Mouse (Mus musculus) cerebellum, adult 11-12 months (tissue): ENCODE measurements around the gene Casp9.

Experiments used
- DNase-seq: peaks from one replicate; pipeline ENCODE4 v3.0.0; 2022

The Casp9 gene

DNA sequence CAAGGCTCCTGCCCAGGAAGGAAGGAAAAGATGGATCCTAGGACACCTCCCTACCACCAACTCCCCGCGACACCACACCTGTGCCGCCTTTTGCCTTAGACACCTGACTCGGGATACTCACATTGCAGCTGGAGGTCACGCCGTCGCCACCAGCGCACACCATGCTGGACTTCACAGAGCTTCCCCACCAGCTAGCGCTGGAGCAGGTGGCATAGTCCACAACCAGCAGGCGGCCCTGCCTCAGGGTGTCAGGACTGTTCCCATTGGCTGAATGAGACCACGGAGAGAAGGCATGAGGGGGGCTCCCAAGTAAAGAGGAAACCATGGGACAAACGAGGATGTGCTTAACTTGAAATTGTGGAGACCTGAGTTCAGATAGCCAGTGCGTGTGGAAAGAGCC is 25.4 kb downstream of the Casp9 start:
- DNase-seq = no peak

DNA sequence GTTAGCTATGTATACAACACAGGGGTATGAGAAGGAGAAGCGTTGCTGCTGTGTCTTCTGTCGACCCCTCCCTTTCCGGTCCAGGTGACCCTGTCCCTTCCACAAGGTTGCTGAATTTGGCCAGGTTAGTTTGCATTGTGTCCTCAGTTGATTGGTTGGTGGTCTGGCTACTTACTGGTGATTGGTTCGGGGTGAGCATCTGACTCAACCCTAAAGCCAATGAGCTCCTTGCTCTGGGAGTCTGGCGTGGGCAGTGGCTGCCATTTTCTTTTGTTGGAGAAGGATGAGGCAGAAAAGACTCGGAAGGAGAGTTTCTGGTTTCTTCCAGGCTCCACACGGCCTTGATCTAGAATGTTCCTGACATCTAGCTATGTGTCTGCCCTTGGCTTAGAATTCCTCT is 25.9 kb downstream of the Casp9 start:
- DNase-seq = no peak

GRCm38 (mm10) chr4:141821178-141821577 is 27.8 kb downstream of the Casp9 start:
- no peak for DNase-seq

DNA sequence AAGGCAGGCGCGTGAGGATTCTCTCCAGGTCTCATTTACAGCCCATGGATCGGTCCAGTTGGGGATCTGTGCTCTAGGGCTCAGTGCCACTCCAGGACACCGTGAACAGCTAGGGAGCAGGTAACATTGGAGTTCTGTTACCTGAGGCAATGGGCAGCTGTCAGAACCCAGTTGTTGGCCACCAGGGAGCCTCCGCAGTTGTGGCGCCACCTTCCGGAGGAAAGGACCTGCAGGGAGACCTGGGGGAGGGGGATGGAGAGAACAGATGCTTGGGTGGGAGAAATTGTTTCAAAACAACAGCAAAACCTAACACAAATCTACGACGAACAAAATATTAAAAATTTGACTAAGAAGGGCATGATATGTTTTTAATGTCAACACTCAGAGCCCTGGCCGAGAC is 28.7 kb downstream of the Casp9 start:
- no peak for DNase-seq

DNA sequence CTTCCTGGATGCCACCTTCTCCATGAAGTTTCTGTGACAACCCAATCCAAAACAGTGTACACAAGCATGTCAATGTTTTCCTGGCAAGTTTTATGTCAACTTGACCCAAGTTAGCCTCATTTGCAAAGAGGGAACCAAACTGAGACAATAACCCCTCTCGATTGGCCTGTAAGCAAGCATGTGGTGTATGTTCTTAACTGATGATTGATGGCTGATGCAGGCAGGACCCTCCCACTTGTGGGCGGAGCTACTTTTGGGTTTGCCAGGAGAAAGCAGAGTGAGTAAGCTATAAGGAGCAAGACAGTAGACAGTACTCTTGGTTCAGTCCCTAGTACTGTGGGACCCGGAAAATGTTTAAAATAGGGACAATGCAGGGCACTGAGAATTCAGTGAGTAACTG is 29.6 kb downstream of the Casp9 start:
- DNase-seq = no peak

DNA sequence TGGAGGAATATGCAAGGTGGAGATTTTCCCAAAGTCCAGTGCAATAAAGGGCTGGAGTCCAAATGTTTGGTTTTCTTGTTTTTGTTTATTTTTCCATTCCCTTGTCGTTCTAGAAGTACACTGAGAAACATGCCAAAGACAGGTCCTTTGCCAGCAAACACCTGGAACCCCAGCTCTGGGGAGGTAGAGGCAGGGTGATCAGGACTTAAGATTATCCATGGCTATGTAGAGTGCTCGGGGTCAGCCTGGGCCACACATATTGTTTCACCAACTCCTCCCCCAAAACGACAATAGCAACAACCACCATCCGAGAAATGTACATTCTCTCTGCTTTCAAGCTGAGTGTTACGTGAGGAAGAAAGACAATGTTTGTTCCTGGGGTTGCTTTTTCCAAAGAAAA is 32.6 kb downstream of the Casp9 start, which contains the start of gene Cela2a:
Gene Cela2a (minus strand): TSS at position 101 of the 400 bp plus-strand sequence.
- DNase-seq = no peak

GRCm38 (mm10) chr4:141827401-141827800 is 34.0 kb downstream of the Casp9 start:
- no peak for DNase-seq

GRCm38 (mm10) chr4:141828177-141828576 is 34.8 kb downstream of the Casp9 start:
- peak; percentile 6 for DNase-seq

DNA sequence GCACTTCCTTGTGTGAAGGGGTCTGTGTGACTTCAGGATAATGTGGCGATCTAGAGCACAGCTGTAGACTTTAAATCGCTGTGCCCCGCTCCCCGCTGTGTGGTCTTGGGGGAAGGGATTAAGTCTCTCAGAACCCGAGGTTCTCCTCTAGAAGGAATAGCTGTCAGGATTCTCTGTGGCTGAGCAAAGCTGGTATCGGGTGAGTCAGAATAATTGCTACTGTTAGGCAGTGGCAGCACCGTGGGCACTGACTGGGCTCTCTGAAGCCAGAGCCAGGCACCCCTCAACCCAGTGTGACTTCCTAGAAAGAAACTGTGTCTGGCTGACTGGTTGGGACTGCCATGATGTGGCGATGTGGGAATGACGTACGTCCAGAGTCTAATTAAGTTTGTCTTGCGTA is 37.0 kb downstream of the Casp9 start:
- DNase-seq = no peak

- no peak for DNase-seq
Measured at GRCm38 (mm10) chr4:141831361-141831760, 37.9 kb downstream of the Casp9 start.

- DNase-seq = no peak
Measured at GRCm38 (mm10) chr4:141833911-141834310, 40.5 kb downstream of the Casp9 start.

DNA sequence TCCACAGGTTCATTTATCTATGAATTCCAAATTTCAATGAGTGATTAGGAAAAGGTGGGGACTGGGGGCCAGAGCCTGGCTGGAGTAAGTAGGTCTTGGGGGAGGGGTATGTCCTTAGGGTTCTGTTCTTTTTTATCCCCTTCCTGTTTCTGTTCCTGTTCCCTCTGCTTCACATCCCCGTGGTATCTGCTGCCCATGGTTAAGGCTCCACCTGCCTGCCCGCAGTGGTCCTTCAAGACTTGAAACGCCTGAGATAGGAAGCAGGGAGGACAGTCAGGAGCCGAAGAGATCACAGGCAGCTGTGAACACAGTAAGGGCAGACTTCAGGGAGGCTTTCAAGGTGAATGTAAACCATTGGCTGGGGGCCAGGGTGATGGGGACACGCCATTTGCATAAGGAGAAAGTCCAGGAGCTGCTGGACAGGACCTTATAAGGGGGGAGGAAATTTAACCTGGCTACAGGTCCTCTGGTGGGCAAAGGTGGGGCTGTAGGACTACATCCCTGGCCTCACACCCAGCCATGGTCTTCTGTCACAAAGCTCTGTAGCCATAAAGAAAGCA is 41.2 kb downstream of the Casp9 start:
- DNase-seq = no peak

- DNase-seq = no peak
Measured at GRCm38 (mm10) chr4:141845999-141846398, 52.6 kb downstream of the Casp9 start, which contains the start of gene Ctrc. Gene Ctrc, minus strand, starts transcription at chr4:141846359.

DNA sequence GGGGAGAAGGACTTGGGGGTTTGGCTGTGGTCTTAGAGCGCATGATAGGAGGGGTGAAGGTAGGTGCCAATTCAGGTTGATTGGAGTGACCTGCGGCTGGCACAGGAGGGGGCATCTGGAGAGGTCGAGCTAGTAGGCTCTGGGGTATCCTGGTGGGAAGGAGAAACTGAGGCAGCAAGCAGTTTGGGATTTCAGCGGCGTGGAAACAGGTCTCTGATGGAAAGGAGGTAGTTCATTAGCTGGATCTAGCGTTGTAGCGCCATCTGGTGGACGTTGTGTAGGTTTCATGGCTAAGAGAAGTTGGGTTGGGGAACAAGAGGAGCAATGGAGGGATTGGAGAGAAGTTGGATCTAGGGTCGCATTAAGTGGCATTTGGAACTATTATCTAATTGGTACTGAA is 60.0 kb downstream of the Casp9 start:
- DNase-seq = peak; percentile 33

- DNase-seq = peak; percentile 66
Measured at GRCm38 (mm10) chr4:141857422-141857930, 64.1 kb downstream of the Casp9 start.

GRCm38 (mm10) chr4:141858501-141858900 is 65.1 kb downstream of the Casp9 start:
- peak; percentile 22 for DNase-seq

DNA sequence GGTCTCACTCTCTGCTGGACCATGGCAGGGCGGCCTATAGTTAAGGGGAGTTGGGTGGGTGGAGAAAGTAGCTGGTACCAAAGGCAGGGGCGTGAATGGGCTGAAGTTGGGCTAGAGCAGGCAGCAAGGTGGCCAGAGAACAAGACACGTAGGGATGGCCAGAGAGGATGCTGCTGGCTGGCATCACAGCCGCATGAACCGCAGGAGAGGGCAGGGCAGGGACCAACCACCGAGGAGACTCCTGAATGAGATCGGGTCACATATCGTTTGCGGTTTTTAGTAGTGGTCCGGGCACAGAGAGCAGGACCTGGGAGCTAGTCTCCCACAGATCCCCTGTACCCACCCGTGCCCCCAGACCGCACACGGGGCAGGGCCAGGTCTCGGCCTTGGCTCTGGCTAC is 65.9 kb downstream of the Casp9 start:
- DNase-seq = no peak

DNA sequence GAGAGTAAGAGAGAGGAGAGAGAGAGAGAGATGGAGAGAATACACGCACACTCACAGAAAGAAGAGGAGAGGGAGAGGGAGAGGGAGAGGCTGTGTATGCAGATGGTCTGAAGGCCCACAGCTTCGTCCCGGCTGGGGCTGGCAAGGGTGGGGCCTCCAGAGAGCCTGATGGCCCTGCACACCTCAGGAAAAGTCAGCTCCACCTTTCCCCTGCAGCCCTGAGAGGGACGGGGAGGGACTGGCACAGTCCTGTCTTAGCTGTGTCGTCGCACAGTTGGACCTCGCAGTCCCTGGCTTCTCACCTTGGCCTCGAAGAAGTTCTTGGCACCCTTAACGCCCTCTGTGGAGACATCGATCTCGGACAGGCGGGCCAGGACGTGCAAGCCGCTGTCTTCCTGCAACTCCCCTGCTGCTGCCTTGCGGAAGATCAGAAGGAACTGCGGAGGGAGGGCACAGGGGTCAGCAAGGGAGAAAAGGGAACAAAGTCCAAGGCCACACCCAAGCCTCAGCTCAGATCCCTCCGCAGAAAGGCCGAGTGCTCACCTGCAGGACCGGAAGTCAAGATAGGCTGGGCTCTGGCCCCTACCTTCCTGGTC is 66.9 kb downstream of the Casp9 start:
- DNase-seq = peak; percentile 38

- DNase-seq = no peak
Measured at GRCm38 (mm10) chr4:141861591-141862295, 68.3 kb downstream of the Casp9 start.

GRCm38 (mm10) chr4:141862867-141863266 is 69.5 kb downstream of the Casp9 start:
- no peak for DNase-seq

DNA sequence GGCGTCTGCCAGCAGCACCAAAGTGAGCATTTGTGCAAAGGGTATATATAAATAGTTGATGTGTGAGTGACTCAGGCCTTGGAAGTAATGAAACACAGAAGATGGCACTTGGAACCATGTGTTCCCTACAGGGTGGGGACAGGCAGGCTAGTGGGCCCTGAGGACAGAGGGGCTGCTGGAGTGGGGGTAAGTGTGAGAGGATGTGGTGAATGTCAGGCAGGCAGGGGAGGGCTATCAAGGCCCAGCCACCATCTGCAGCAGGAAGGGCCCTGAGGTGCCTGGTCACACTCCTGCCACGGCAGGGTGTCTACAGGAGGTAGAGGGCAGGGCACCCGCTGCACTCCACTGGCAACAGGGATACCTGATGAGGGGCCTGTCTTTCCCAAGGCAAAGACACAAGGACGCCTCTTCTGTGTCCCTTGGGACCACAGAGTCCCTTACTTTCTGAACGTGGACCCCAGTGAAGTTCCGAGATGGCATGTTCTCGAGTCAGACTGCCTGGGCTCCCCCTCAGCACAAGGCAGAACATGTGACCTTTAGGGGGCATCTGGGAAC is 70.4 kb downstream of the Casp9 start:
- no peak for DNase-seq

- no peak for DNase-seq
Measured at GRCm38 (mm10) chr4:141864506-141864905, 71.1 kb downstream of the Casp9 start.

- no peak for DNase-seq
Measured at GRCm38 (mm10) chr4:141865006-141865405, 71.6 kb downstream of the Casp9 start.
